Mouse (Mus musculus) neutrophil, adult 83 days (primary cell): ENCODE measurements around the gene Far2. TPM values are rescaled to one million over a fixed set of nuclear protein-coding genes. Genes with fewer than 3 reads are reported as not detected.

ENCODE experiments used
- total RNA-seq, 2 experiments: library from RNA; stranded (reverse); gene quantifications; one replicate each; pipeline ENCODE4 v1.2.4; 2023

Gene Far2
- 1 to 10 TPM; 6.4 to 7.6 TPM for total RNA-seq

DNA sequence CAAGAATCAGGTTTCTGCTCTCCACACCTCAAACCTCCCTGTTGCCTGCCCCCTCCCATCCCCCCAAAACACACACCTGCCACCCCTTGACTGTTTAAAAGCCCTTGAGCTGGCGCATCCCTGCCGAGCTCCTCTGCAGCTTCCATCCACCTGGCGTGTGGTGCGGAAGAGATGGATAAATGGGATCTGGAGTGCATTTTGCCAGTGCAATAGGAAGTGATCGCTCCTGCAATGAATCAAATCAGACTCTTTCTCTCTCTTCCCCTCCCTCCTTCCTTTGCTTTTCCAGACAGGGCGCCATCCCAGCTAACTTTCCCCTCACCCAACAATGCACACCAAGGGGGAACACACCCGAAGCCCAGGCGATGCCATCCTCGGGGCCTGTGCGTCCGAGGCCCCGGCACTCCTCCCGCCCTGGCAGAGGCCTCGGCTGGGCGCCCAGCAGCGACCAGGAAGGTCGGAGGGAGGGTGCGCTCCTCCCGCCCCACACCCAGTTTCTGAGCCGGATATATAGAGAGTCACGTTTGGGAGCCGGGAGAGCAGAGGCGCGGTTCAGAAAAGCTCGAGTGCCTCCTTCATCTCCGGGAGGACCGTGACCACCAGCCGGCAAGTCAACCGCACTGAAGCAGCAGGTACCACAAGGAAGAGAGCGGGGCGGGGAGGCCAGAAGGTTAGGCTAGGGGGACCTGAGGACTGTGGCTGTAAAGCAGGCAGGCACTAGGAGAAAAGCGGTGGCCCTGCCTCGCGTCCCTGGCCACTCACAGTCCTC, at the start of gene Far2:
Far2 (plus strand) TSS at position 379 of the 769 bp plus-strand sequence.

DNA sequence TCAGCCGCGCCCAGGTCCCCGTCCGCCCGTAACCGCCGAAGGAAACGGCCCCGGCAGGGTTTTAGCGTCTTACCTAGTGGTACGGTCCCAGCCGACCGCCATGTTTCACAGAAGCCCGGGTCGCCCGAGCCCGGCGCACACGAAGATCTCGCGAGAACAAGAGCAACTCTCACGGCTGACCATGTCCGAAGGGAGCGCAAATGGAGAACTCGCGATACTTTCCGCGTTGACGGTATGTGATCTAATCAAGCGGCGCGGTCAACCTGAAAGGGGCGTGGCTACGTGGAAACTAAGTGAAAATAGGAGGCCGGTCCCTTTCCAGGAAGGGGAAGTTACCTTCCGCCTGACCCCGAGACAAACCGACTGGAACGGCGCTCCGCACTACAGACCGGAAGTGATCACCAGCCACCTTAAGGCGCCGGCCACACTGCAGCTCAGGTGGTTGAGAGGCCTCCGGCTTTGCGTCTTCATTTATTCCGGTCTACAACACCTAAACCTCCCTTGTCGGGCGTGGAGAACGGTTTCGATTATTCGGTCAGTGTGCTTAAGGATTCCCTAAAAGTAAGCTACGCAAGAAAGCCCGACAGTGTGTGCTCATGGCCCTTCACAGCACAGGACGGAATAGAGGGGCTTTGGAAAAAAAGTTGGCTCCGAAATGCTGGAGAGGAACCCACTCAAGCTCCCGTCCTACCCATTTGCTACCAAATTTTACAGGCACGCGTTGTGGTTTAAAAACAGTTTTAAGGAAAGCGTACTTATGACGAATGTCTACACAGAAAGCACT, 165.0 kb downstream of the Far2 start, which contains the start of gene Ergic2:
Ergic2 (minus strand) TSS at position 478 of the 784 bp plus-strand sequence.

Other genes starting within 250 kb of the Far2 start
- 10 to 100 TPM; 51.0 to 51.9 TPM for gene Ergic2, start 165.1 kb downstream of the Far2 start, total RNA-seq